Mouse (Mus musculus) lung, postnatal 25 days (tissue): ENCODE results near the gene Cldnd1.

Experiments
- DNase-seq: peaks from one replicate; pipeline ENCODE4 v3.0.0; 2022; ENCODE audit warnings: low spot score

Cldnd1 gene

GRCm38 (mm10) chr16:58727477-58728131 is at the start of gene Cldnd1:
Gene Cldnd1 (plus strand): TSS chr16:58727910.
- DNase-seq, result peak; percentile 97

- no peak for DNase-seq
These were observed 49.0 kb upstream of the Cldnd1 start for GRCm38 (mm10) chr16:58678660-58679059.

GRCm38 (mm10) chr16:58682046-58682445 is 45.7 kb upstream of the Cldnd1 start:
- DNase-seq, result no peak

- no peak for DNase-seq
These were observed 44.8 kb upstream of the Cldnd1 start for GRCm38 (mm10) chr16:58682870-58683269.

GRCm38 (mm10) chr16:58683911-58684310 is 43.8 kb upstream of the Cldnd1 start:
- no peak for DNase-seq

- DNase-seq, result no peak
These were observed 43.2 kb upstream of the Cldnd1 start for GRCm38 (mm10) chr16:58684537-58684936.

GRCm38 (mm10) chr16:58685548-58686537 is 41.9 kb upstream of the Cldnd1 start:
- no peak for DNase-seq

- no peak for DNase-seq
These were observed 39.2 kb upstream of the Cldnd1 start for GRCm38 (mm10) chr16:58688534-58688933.

- DNase-seq, result no peak
These were observed 38.0 kb upstream of the Cldnd1 start for GRCm38 (mm10) chr16:58689555-58690169.

GRCm38 (mm10) chr16:58690322-58690732 is 37.4 kb upstream of the Cldnd1 start:
- DNase-seq, result peak; percentile 22

GRCm38 (mm10) chr16:58694091-58694490 is 33.6 kb upstream of the Cldnd1 start:
- no peak for DNase-seq

- no peak for DNase-seq
These were observed 30.9 kb upstream of the Cldnd1 start for GRCm38 (mm10) chr16:58696796-58697195.

- no peak for DNase-seq
These were observed 30.4 kb upstream of the Cldnd1 start for GRCm38 (mm10) chr16:58697261-58697660.

GRCm38 (mm10) chr16:58700174-58700573 is 27.5 kb upstream of the Cldnd1 start:
- no peak for DNase-seq

GRCm38 (mm10) chr16:58700816-58701424 is 26.8 kb upstream of the Cldnd1 start:
- no peak for DNase-seq

GRCm38 (mm10) chr16:58701779-58702178 is 25.9 kb upstream of the Cldnd1 start:
- DNase-seq, result no peak

GRCm38 (mm10) chr16:58702329-58702932 is 25.3 kb upstream of the Cldnd1 start:
- no peak for DNase-seq

- peak; percentile 12 for DNase-seq
These were observed 24.2 kb upstream of the Cldnd1 start for GRCm38 (mm10) chr16:58703382-58704124.

GRCm38 (mm10) chr16:58704999-58705398 is 22.7 kb upstream of the Cldnd1 start:
- no peak for DNase-seq

- DNase-seq, result no peak
These were observed 20.3 kb upstream of the Cldnd1 start for GRCm38 (mm10) chr16:58707276-58707905.
